ENCODE assay signal across 14 mouse cellular contexts in the genomic region with DNA sequence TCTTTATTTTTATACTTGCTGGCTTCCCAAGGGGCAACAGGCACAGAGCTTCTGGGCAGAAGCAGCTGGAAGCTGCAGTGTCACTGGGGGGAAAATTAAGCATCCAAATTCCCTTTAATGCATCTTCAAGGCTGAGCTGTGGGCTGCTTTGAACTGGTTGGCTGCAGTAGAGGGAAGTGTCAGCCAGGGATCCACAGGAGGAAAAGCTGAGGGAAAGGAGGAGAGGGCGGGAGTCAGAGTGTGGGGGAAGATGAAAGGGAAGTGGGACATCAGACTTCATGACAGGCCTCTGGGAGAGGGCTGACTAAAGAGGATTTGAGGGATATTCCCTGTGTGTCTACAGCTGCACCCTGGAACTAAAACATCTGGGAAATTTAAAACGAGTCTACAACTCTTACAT.
DNase-seq lines count a peak whose midpoint lies in the region; ATAC-seq and TF ChIP-seq lines count a peak whose summit lies in the region.
"Had no signal": no experiment of that assay in that cellular context is flagged by ENCODE, and none has a peak within 500 bp of the region (broad histone marks: within the 10 kb centered on the region; RNA-seq: fewer than 3 reads in every experiment).

No protein-coding gene starts in this region.

- no peak for TF ChIP-seq CTCF in hindbrain, postnatal 0 days (IDR thresholded peaks at IDR 0.05; ENCODE audit: low read depth)
- peak; percentile 21; the same call in 1 of the 2 replicates for TF ChIP-seq CTCF in midbrain, postnatal 0 days (IDR thresholded peaks at IDR 0.05)

- WGBS in hindbrain, postnatal 0 days, result 59% methylated on average over 2 of the region's 2 CpGs
- WGBS in hindbrain, embryonic 12.5 days, result 54% methylated on average over 2 of the region's 2 CpGs
- 43% methylated on average over 2 of the region's 2 CpGs for WGBS in lung, embryonic 16.5 days
- 26% methylated on average over 2 of the region's 2 CpGs for WGBS in midbrain, postnatal 0 days

- H3K27ac ChIP-seq in hindbrain, postnatal 0 days, result no peak overlapping the region
- no peak overlapping the region for H3K27ac ChIP-seq in hindbrain, embryonic 12.5 days
- no peak overlapping the region for H3K27ac ChIP-seq in lung, embryonic 16.5 days (ENCODE audit: low read length)
- H3K27ac ChIP-seq in midbrain, postnatal 0 days (ENCODE audit: low read depth, low read length), result no peak overlapping the region

- H3K9me3 ChIP-seq in hindbrain, postnatal 0 days (ENCODE audit: low read length), result no peaks in the 10 kb centered on the region
- H3K9me3 ChIP-seq in hindbrain, embryonic 12.5 days (replicated peaks), result no peaks in the 10 kb centered on the region
- no peaks in the 10 kb centered on the region for H3K9me3 ChIP-seq in lung, embryonic 16.5 days (ENCODE audit: control insufficient read depth, low read length)
- no peaks in the 10 kb centered on the region for H3K9me3 ChIP-seq in midbrain, postnatal 0 days (ENCODE audit: low read length)

- no peak overlapping the region for H3K4me2 ChIP-seq in hindbrain, postnatal 0 days (ENCODE audit: low read depth, low read length)
- no peak overlapping the region for H3K4me2 ChIP-seq in hindbrain, embryonic 12.5 days (replicated peaks)
- H3K4me2 ChIP-seq in lung, embryonic 16.5 days (ENCODE audit: low read depth, low read length), result no peak overlapping the region
- H3K4me2 ChIP-seq in midbrain, postnatal 0 days (ENCODE audit: low read depth, low read length, poor library complexity, severe bottlenecking), result no peak overlapping the region

- DNase-seq in embryo, embryonic 11 days, result peak; percentile 20
- DNase-seq in embryo, embryonic 9.5 days (ENCODE audit: extremely low spot score), result no peak
- no peak for DNase-seq in hindbrain, postnatal 0 days (ENCODE audit: low spot score)
- DNase-seq in lung, postnatal 14 days, result no peak
- DNase-seq in midbrain, postnatal 0 days (ENCODE audit: low spot score), result no peak
- no peak for DNase-seq in urinary bladder, postnatal 25 days (ENCODE audit: low spot score)
- DNase-seq: cerebellum, postnatal 36 days; gastrocnemius, postnatal 36 days; layer of hippocampus, postnatal 36 days; right cerebral cortex, postnatal 25 days; thymus, adult 18-20 months had no signal

- H3K36me3 ChIP-seq in hindbrain, postnatal 0 days (ENCODE audit: insufficient read depth, low read length), result no peaks in the 10 kb centered on the region
- no peaks in the 10 kb centered on the region for H3K36me3 ChIP-seq in hindbrain, embryonic 12.5 days
- H3K36me3 ChIP-seq in lung, embryonic 16.5 days (ENCODE audit: control insufficient read depth, insufficient read depth, low read length), result no peaks in the 10 kb centered on the region
- H3K36me3 ChIP-seq in midbrain, postnatal 0 days (ENCODE audit: insufficient read depth, low read length), result no peaks in the 10 kb centered on the region

- no peaks in the 10 kb centered on the region for H3K27me3 ChIP-seq in hindbrain, postnatal 0 days (ENCODE audit: insufficient read depth, low read length)
- no peaks in the 10 kb centered on the region for H3K27me3 ChIP-seq in hindbrain, embryonic 12.5 days
- no peaks in the 10 kb centered on the region for H3K27me3 ChIP-seq in lung, embryonic 16.5 days (ENCODE audit: control insufficient read depth, insufficient read depth, low read depth, low read length)
- no peaks in the 10 kb centered on the region for H3K27me3 ChIP-seq in midbrain, postnatal 0 days (ENCODE audit: insufficient read depth, low read length)

- no peak overlapping the region for H3K4me3 ChIP-seq in hindbrain, postnatal 0 days (ENCODE audit: low read length)
- no peak overlapping the region for H3K4me3 ChIP-seq in hindbrain, embryonic 12.5 days
- no peak overlapping the region for H3K4me3 ChIP-seq in lung, embryonic 16.5 days (ENCODE audit: low read length)
- no peak overlapping the region for H3K4me3 ChIP-seq in midbrain, postnatal 0 days (ENCODE audit: low read depth, low read length)

- no peak overlapping the region for H3K9ac ChIP-seq in hindbrain, postnatal 0 days (replicated peaks; ENCODE audit: low read length)
- H3K9ac ChIP-seq in hindbrain, embryonic 12.5 days, result no peak overlapping the region
- no peak overlapping the region for H3K9ac ChIP-seq in lung, embryonic 16.5 days (ENCODE audit: low read length)
- H3K9ac ChIP-seq in midbrain, postnatal 0 days (replicated peaks; ENCODE audit: low read length, poor library complexity, severe bottlenecking), result no peak overlapping the region

- peak; percentile 38; the same call in 1 of the 2 replicates for ATAC-seq in hindbrain, postnatal 0 days
- no peak for ATAC-seq in hindbrain, embryonic 12.5 days (ENCODE audit: low FRiP score)
- peak; percentile 83 for ATAC-seq in lung, embryonic 16.5 days (ENCODE audit: low read depth)
- peak; percentile 85 for ATAC-seq in midbrain, postnatal 0 days (ENCODE audit: low FRiP score)
- ATAC-seq: hindbrain, embryonic 16.5 days had no signal

- H3K4me1 ChIP-seq in hindbrain, postnatal 0 days (ENCODE audit: insufficient read depth, low read length), result no peaks in the 10 kb centered on the region
- no peaks in the 10 kb centered on the region for H3K4me1 ChIP-seq in hindbrain, embryonic 12.5 days
- H3K4me1 ChIP-seq in lung, embryonic 16.5 days (replicated peaks; ENCODE audit: control insufficient read depth, insufficient read depth, low read length), result peaks cover 16% of the 10 kb centered on the region
- no peaks in the 10 kb centered on the region; the same call in 1 of the 2 replicates for H3K4me1 ChIP-seq in midbrain, postnatal 0 days (ENCODE audit: insufficient read depth, low read length)
